Mouse (Mus musculus) regulatory T cell (primary cell): ENCODE results near the gene Gins2.

Experiments
- in situ Hi-C: fragments of 300-600 bp; cut with MboI, MseI; formaldehyde crosslinking; loops from one replicate; pipeline ENCODE4 v1.15.1; 2025; ENCODE audit warnings: high pct_unique_total_duplicates

Gins2 gene

DNA sequence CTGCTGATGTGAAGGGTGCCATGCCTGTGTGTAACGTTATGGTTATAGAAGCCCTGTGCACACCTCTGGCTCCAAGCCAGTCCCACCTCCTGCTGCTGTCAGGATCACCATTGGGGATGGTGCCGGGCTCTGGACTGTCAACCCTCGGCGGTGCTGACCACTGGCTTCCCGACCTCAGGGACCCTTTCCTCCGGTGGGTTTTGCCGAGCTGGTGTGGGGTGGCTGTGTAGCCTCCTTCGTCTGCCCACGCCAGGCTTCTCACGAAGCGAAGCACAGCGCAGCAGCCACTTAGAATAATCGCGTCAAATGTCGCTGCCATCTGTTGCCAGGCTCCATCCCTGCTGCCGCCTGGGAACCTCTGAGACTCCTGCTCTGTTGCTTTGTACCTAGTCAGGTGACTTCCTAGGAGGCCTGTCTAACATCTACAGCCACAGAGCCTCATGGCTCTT is 40.8 kb downstream of the Gins2 start:
- in situ Hi-C loops = no loop called here

DNA sequence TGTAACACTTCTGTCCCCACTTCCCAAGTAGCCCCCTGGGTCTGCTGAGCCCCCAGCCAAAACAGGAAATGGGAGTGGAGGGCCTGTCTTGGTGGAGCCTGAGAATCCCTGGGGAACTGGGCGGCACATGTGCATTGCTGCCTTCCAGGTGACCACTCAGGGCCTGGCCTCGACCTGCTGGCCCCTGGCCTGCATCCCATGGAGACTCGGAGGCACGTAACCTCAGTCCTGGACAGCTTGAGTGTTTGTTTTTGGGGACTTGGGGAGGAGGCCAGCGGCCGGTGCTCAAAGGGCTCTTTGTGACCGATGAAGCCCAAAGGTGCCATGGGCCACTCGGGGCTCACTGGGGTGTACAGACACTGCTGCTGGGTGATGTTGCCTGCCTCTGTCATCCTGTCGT is 41.5 kb downstream of the Gins2 start:
- in situ Hi-C loops = no loop called here

DNA sequence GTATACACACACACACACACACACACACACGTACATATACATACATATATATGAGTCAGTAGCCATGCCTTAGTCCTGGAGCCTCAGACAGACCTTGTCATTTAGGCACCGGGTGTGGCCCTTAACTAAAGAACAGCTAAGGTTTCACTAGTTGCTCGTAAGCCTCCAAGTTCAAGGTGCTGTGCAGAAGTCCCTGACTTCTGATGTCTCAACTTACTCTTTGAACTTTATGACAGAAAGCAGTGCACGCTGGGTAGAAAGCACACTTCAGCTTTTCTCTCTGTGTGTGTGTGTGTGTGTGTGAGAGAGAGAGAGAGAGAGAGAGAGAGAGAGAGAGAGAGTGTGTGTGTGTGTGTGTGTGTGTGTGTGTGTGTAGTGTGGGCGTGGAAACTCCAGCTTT is 44.9 kb downstream of the Gins2 start:
- in situ Hi-C loops = no loop called here

DNA sequence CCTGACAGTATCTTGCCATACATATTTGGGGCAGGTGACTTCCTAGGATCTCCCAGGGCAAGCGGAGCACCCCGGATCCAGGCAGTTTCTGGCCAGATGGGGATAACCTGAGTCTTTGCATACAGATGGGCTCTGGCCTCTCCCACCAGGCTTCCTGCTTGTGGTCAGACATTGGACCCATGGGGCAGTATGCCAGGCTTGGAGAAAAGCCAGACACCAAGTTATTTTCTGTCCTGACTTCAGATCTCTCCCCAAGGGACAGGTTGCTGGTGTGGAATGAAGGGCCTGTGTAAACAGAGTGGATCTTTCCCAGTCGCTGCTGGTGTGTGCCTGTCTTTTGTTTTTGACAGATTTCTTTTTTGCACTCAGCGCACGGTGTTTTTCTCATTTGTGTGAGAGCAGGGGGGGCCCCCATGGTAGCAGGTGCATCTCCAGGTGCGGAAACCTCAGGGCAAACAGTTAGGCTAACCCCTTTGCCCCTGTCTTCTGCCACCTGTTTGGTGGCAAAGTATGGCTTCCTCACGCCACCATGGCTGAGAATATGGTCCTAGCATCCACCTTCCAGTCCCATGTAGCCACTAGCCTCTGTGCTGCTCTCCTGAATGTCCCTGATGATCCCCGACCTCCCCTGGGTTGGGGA is 45.6 kb downstream of the Gins2 start:
- in situ Hi-C loops = no loop called here

DNA sequence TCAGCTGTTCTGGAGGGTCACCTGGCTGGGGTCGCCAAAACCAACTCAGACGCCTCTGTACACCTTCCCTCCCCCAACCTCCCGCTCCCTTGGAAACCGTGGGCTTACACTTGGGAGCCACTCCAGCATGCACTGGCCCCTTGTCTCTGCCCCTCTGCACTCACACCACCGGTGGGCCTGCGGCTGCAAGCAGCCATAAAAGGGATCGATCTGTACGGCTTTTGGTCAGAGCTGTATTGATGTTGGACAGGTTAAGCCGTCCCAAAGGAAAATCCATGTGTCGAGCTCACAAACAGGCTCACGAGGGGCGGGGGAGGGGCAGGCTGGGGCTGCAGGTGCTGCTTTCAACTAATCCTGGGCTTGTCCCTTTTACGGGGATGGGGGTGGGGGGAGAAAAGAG is 46.1 kb downstream of the Gins2 start:
- in situ Hi-C loops = no loop called here

DNA sequence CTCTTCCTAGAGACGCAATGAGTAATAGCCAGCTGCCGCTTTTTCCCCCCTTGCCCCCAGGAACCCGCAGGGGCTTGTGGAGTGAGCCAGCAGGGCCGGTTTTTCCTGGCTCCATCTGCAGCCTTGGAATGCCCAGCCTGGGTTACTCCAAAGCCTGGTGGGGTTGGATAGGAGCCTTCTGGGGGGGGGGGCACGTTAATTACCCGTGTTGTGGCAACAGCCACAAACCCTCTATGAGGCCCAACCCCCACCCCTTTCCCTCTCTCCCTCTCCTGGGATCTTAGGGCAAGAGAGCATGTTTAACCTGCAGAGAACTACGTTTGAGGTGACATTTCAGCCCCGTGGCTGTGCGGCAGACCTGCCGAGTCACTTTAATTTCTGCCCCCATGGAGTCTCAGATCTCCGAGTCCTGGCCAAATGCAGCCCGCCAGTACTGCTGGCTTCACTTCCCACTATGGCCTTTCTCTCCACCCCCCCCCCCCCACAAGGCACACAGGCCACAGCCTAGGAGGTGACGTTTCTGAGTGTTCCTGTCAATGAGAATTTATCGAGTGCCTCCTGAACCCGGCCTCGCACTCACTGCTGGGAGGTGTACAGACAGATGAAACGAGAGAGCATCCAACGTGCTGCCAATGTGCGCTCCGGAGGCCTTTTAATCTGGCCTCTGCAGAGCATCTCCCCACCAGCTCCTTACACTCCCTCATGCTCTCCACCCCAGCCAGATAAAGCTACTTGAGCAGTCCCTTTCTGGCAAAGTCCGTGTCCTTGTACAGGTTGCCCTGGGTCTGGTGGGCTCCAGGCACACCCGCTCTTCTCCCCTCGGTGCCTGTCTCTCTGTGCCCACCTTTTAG is 49.1 kb downstream of the Gins2 start:
- in situ Hi-C loops = no loop called here

DNA sequence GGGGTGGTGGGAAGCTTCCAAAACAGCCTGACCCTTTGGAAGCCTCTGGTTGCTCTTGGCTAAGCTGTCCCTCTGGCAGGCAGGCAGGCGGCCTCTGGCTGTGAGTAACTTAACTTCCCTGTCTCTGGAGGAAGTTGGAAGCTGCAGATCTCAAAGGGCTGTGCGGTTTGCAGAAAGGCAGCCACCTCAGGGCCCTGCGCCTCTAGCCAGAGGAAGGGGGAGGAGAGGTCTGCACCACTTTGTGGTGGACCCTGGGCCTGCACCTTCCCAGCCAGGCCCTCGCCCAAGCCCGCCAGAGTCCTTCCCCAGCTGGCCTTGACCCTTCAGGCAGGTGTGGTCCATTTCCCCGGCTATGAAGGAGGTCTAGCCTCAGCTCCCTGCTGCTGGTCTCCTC is 49.7 kb downstream of the Gins2 start:
- in situ Hi-C loops = no loop called here

DNA sequence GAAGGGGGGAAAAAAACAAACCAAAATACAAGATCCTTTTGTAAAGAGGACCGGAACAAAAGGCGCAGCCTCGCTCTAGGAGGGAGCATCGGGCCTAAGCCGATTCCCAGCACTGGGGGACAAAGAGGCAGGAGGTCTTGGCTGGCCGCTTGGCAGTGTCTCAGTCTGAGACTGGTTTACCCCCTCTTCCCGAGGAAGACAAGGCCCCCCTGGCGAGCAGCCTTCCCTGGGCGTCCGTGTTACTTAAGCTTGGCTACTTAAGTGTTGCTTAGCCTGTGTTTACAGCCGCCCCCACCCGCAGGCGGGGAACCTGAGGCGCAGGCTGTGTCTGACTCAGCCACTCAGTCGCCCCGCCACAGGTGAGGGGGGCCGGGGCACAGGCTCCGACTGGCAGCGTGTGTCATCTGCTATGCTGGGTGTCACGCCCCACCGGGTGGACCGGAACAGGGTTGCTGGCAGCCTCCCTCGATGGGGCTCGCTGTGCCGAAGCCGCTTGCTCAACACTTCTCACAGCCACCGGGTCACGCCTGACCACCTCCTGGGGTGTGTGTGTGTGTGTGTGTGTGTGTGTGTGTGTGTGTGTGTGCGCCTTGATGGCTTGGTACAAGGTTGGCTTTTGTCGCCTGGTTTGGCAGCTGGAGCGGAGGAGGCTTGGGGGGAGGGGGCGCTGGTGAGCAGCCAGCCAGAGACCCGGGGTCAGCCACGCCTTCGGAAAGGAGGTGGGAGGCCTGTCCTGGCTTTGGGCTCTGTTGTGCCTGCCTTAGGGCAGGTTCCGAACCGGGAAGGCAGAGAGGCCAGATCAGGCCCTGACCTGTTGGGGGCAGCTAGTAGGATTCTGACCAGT is 50.5 kb downstream of the Gins2 start:
- in situ Hi-C loops = no loop called here

DNA sequence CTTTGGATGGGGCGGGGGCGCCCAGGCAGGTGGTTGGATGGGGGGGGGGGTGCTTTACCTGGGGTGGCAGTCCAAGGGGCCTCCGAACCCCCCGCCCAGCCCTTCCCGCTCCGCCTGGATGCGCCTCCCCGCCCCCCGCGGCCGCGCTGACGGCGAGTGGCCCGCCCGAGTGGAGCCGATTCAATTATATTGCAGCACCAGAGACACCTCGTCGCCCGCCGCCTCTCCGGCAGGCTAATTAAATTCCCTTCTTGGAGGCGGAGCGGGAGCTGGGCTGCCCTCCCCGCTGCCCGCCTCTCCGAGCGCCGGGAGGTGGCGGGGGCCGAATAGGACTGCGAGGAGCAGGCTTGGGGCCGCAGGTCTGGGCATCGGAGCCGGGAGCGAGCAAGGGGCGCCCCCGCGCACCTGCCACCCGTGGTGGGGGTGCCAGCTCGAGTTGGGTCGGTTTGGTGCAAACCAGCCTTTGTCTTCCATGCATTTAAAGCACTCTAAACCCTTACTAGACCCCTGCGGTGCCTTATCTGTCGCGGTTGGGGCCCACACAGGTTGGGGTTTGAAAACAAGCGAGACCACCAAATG is 51.2 kb downstream of the Gins2 start:
- in situ Hi-C loops = no loop called here

DNA sequence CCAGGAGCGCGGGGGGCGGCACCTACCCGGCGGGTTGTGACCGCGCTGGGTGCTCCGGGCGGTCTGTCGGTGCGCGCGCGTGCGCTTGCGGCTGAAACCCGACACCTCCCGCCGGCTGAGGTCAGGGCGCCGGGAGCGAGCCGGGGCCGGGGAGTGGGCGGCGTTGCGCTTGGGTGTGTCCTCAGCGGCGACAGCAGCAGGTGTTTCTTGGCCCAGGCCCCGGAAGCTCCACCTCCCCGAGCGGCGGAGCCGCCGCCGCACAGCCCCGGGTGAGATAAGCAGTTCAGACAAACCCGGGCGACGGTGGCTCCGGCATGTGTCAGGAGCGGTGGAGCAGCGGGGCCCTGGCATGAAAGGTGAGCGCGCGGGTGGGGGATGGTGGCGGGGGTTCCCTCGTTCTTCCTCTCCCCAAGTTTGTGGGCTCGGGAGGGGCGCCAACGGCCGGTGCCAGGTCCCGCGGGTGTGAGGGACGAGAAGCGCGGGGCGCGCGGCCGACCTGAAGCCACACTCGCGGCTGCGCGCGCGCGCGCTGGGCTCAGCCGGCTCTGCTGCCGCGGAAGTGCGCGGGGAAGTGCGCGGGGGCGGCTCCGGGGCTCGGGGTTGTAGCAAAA is 51.8 kb downstream of the Gins2 start:
- in situ Hi-C loops = no loop called here

DNA sequence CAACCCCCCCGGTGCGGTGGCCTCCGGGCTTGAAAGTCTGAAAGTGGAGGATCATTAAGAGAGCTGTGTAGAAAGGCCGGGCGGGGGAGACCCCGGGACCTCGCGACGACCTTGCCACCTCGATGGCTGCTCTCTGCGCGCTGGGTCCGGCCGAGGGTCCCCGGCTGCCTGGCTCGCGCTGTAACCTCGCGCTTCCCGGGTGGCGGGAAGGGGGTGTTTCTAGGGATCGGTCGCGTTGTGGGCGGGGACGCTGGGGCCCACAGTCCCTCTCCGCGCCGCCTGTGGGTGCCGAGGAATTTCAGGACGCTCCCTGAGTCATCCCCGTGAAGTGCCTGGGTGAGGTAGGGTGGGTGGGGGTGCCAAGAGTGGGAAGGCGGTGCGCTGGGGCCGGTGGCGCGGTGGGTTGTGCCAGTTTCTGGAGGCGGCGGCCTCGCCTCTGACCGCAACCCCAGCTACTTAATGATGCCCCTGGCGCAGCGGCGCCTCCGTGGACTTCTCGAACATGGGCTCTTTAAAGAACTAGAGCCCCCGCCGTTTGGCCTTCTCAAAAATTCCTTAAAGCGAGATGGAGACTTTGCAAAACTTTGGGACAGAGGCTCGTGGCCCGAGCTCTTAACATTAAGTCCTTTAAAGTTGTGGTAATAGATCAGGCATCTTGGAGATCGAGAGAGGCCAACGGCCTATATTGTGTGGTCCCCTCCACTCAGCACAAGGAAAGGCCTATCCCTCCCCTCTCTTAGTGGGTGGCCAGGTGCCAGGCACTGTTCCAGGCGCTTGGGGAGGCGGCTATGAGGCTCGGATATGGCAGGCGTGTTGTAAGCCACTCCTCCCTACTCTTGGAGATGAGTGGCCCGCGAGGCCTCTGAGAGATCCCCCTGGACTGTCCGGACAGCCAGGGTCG is 52.5 kb downstream of the Gins2 start:
- in situ Hi-C loops = no loop called here

DNA sequence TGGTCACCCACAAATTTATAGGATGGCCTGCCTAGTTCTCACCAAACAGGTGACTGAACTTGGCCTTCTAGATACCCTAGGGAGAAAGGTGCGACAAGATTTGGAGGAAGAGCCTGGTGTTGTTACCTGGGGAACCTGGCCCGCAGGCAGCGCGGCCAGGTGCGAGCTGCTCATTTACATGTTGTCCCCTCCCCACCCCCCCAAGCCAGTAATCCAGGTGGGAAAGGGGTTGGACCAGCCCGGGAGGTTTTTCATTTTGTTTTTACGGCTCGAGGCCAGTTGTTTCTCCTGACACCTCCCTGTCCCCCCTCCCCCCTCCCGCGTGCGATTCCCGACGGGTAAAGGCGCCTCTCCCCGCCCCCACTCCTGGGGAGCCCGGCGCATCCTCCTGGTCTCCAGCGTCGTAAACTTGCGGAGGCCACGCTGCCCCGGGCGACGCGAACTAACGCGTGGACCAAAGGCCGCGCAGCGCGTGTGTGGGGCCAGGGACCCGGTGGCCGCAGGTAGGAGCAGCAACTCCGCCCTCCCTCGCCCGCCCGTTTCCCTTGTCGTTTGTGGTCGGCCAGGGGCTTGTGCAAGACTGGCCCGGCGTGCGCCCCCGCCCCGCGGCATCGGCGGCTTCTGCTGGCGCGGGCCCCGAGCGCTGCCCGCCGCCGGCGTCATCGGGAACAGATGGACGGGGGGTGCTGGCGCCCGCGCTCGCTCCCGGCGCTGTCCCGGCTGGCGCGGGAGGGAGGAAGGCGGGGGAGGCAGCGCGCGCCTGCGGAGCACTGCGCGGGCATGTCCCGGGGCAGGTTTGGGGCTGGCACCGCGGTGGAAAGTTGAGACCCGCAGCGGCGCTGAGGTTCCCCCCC is 53.4 kb downstream of the Gins2 start:
- in situ Hi-C loops = no loop called here

DNA sequence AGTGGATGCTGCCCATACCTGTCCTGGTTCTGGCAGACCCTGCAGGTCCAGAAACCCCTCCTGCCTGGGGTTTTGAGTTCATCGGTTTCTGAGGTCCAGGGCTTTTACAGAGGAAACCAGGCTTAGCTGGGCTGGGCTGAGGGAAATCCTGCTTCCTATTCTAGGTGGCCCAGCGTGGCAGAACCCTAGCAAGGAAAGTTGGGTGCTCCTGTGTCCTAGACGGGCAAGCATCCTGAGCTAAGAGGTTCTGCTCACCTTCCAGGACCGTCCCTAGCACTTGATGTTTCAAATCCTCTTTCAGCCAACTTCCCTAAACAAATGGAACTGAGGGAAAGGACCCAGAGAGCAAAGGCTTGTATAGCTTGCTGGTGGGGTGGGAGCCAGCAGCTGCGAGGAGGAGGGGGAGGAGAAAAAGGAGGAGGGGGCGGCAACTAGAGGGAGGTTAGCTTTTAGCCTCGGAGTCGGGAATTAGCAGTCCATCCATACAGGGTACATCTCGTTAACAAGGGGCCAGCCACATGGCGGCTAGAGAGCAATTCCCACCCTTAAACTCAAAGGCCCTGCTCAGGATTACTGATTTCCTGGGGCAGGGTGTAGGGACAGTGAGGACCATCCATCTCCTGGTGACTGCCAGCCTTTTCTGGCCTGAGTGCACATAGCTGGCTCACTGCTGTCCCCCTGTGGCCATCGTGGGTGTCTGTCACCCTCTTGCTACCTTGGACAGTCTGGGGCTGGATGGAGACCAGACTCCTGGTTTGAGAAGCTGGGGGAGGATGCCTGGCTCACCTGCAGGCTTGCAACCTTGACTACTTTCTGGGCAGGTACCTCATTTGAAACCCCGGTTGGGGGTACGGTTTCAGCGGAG is 54.4 kb downstream of the Gins2 start:
- in situ Hi-C loops = no loop called here

DNA sequence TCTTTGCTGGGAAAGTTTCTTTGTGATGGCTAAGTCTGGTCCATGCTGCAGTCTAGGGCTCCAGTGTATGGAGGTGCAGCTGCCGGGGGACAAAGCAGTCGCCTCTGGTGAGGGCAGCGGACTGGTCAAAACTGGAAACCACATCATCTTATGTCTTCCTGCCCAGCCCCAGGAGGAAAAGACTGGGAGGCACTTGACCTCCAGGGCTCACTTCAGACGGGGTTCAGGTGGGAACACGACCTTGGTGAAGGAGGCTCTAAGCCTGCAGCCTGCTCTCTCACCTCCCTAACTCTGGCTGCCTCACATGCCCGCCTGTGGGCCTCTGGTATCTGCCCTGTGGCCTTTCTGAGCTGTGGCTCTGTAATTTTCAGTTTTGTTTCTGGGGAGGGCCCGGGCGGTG is 55.0 kb downstream of the Gins2 start:
- in situ Hi-C loops = no loop called here

DNA sequence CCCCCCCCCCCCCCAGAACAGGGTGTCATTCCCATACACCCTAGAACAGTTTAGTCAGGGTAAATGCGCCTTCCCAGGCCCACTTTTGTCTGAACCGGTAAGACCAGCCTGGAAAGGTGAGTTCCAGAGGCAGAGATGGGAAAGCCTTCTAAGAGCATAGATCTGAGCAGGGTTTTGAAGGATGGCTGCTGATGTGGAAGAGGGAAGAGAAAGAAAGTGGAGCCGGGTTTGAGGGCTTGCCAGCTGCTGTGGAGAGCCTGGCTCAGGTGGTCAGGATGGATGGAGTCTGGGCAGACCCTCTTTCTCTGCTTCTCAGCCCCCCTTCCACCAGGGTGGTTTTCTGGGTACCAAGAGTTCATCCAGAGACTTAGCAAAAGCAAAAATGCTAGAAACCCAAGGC is 55.7 kb downstream of the Gins2 start:
- in situ Hi-C loops = no loop called here

DNA sequence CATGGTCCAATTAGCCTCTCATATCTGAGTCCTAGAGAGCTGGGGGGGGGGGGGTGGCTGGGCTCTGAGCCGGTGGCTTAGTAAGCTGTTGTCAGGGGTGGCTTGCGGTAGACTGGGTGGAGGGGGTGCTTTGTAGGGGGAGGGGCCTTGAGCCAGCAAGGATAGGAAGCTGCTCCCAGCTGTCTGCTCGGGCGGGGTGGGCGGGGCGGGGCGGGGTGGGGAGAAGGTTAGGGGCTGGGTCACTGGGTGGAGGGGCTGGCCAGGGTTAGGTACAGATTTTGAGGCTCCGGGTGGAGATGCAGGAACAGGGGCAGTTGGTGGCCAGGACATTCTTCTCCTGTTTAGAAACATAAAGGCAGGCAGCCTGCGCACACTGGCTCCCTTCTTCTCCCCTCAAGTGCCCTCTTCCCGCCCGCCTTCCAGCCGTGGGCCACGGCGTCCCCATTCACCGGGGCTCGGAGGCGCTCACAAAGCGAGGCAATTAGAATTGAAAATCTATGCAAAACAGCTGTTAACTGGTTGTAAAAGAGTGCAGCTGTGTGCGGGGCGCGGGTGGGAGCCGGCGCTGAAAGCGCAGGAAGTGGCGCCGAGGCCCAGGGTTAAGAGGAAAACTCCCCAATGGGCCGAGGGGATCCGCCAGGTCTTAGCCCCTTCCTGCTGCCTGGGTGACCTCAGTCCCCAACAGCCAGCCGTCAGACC is 56.4 kb downstream of the Gins2 start:
- in situ Hi-C loops = no loop called here

DNA sequence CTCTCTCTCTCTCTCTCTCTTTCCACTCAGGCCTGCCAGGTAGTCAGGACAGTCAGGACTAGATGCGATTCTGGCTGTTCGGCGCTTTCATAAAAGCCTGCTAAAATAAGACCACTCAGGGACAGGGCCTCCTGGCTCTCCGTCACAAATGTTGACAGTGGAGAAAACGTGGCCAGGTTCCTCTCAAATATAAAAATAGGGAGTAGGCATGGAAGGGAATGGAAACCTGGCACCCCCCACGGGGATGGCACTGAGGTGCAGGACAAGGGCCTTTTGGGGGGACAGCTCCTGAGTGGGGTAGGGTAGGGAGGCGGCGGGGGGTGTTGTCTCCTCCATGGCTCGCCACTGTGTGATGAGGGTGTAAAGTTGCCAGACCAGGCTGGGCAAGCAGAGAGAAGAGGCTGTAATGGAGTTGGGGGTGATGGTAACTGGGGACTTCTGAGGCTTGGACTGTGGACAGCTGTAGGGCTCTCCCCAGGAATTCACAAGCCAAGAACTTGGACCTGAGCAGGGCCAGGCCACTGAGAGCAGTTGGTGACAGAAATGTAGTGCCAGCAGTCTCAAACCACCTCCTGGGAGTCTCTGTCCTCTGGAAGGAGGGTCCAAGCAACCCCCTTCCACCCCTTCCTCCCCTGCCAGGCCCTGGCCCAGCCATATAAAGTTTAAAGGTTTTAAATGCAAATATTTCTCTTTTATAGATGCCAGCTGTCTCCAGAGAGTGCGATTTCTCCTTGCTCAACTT is 57.2 kb downstream of the Gins2 start:
- in situ Hi-C loops = no loop called here
